Mouse (Mus musculus): Measurements from ENCODE around the gene Stx2. TPM values are rescaled to one million over a fixed set of nuclear protein-coding genes. Genes with fewer than 3 reads are reported as not detected.
"Not testable (repeated sequence)": the region's sequence is repeated elsewhere in the genome, so short reads cannot be mapped to it uniquely, and the experiment has no call there.

Stx2 gene
- total RNA-seq, 2 experiments from 2014 or later = 17.8 to 21.8 TPM

- TF ChIP-seq CTCF (IDR thresholded peaks at IDR 0.05) = peak; percentile 55
- H3K27ac ChIP-seq = no peak overlapping the region
- intact Hi-C loops (cut with DNase I) = no loop called here
- no peak overlapping the region for H3K4me3 ChIP-seq
- DNase-seq (ENCODE audit: extremely low spot score in 1 of 2, low spot score in 2 of 2) = no peak
These were observed 32.1 kb downstream of the Stx2 start for GRCm38 (mm10) chr5:128976266-128976665.

DNA sequence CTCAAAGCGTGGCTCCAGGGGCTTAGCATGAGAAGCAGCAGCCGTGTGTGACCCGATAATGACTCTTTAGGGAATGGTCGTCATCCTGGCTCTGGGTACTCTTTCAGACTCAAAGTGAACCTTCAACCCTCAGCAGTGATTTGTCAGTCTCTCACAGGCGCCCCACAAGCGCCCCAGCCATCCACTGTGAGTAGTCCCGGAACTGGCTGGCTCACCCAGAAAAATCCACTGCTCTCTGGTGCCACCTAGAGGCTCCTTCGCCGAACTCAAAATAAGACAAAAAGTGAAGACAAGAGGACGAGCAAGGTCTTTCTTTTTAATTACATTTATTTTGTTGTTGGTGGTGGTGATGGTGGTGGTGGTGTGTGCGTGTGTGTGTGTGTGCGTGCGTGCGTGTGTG is 37.1 kb downstream of the Stx2 start:
- no peak overlapping the region for H3K4me3 ChIP-seq
- intact Hi-C loops (cut with DNase I) = loop anchor here (2.0 to 5.0 kb wide), 3 partner anchors 164 to 444 kb away; no protein-coding TSS in a partner anchor
- H3K27ac ChIP-seq = no peak overlapping the region
- peak; percentile 73 to 85 for DNase-seq (ENCODE audit: extremely low spot score in 1 of 2, low spot score in 2 of 2)
- peak; percentile 76 for TF ChIP-seq CTCF (IDR thresholded peaks at IDR 0.05)

- intact Hi-C loops (cut with DNase I) = loop anchor here (2.0 to 5.0 kb wide), 3 partner anchors 164 to 444 kb away; no protein-coding TSS in a partner anchor
- Histone ChIP-seq H3K27ac (no peak overlapping the region), H3K4me3 (no peak overlapping the region)
- DNase-seq (ENCODE audit: extremely low spot score in 1 of 2, low spot score in 2 of 2) = no peak
- TF ChIP-seq CTCF (IDR thresholded peaks at IDR 0.05) = no peak
These were observed 37.5 kb downstream of the Stx2 start for GRCm38 (mm10) chr5:128970878-128971277.

DNA sequence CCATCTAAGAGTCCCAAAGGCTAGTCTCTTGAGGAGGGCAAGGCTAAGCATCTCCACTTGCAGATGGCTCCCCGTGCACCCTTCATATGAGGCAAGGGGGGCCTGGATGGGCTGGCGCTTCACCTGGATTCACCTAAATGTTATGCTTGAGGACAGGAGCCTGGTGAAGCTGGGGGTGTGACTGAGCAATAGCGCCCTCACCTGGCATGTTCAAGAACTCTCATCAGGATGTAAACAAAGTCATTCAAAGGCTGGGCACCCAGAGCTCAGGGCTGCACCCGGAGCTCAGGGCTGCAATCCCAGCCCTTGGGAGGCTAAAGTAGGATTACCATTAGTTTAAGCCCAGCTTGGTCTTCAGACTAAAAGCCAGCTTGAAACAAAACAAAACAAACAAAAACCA is 44.0 kb downstream of the Stx2 start:
- DNase-seq (ENCODE audit: extremely low spot score in 1 of 2, low spot score in 2 of 2) = no peak
- intact Hi-C loops (cut with DNase I) = no loop called here
- Histone ChIP-seq H3K4me3 (no peak overlapping the region), H3K27ac (no peak overlapping the region)
- TF ChIP-seq CTCF (IDR thresholded peaks at IDR 0.05) = peak; percentile 46

DNA sequence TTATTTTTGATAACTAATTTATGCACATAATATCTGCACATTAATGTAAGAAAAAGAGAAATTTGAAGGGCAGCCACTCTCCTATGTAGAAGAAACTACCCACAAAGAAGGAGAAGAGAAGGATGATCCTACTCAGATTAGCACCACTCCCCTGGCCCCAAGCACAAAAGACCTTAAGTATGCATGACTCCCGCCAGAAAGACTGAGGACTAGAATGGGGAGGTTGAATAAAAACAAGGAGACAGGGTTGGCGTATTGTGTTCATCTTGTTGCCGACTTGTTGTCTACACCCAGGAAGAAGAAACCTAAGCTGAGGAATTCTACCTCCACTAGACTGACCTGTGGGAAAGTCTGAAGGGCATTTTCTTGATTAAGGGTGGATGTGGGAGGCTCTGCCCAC is 49.5 kb downstream of the Stx2 start:
- Histone ChIP-seq H3K4me3 (no peak overlapping the region), H3K27ac (no peak overlapping the region)
- no peak for TF ChIP-seq CTCF (IDR thresholded peaks at IDR 0.05)
- intact Hi-C loops (cut with DNase I) = no loop called here
- no peak for DNase-seq (ENCODE audit: extremely low spot score in 1 of 2, low spot score in 2 of 2)

DNA sequence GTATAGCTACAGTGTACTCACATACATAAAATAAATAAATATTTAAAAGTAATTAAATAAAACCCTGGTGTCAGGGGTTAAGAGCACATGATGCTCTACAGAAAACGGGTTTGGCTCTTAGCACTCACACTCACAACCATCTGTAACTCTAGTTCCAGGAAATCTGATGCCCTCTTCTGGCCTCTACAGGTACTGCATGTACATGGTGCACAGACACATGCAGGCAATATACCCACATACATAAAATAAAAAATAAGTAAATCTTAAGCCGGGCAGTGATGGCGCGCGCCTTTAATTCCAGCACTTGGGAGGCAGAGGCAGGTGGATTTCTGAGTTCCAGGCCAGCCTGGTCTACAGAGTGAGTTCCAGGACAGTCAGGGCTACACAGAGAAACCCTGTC is 54.0 kb downstream of the Stx2 start:
- DNase-seq (ENCODE audit: extremely low spot score in 1 of 2, low spot score in 2 of 2); intact Hi-C loops (cut with DNase I); H3K4me3 ChIP-seq; H3K27ac ChIP-seq: not testable (repeated sequence)
- peak; percentile 57 for TF ChIP-seq CTCF (IDR thresholded peaks at IDR 0.05)

GRCm38 (mm10) chr5:128953278-128954070 is 54.9 kb downstream of the Stx2 start, which contains the start of gene Rimbp2:
Rimbp2 (minus strand) TSS chr5:128953486.
- TF ChIP-seq CTCF (IDR thresholded peaks at IDR 0.05) = peak; percentile 27
- intact Hi-C loops (cut with DNase I) = loop anchor here (2.0 kb wide), 1 partner anchor 145 kb away; no protein-coding TSS in a partner anchor
- peak; percentile 62 to 65 for DNase-seq (ENCODE audit: extremely low spot score in 1 of 2, low spot score in 2 of 2)
- Histone ChIP-seq H3K4me3 (peak within 1 kb of the TSS; percentile 74), H3K27ac (peak within 1 kb of the TSS; percentile 93)

DNA sequence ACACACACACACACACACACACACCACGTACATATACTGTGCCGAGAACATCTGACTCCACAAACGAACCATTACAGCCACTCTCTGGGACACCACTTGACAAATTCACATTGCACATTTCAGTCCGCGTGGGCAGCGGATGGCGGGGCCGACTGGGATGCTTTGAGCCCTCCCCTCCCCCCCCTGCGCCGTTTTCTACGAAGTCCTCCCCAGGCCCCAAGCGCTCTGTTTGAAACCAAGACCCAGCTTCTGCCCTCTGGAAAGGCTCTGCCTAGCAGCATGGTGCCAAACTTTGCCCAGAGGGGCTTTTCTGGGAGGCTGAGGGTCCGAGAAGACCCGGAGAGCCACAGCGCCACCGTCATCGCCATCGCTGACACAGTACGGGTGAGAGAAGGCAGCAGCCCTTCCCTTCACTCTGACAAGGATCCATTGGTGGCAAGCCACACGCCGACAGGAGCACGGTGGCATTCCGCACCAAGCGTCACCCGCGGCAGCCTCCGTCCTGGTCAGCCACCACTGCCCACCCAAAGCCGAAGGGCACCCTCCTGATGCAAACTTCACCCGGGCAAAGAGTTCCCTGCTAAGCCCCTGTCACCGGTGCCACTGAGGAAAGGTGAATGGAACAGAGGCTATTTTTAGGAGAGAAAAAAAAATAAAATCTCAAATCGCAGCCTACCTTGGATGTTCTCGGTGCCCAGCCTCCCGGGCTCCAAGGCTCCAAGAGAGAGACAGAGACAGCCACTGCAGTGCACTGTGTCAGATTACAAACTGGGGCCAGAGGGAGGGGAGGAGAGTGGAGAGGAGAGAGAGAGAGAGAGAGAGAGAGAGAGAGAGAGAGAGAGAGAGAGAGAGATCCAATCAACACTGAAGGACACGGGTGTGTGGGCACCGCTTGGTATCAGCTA is 55.8 kb downstream of the Stx2 start:
- no peak for TF ChIP-seq CTCF (IDR thresholded peaks at IDR 0.05)
- peak overlapping the region; percentile 93 for H3K27ac ChIP-seq
- DNase-seq (ENCODE audit: extremely low spot score in 1 of 2, low spot score in 2 of 2) = peak; percentile 50 to 65
- peak overlapping the region; percentile 74 for H3K4me3 ChIP-seq
- intact Hi-C loops (cut with DNase I) = loop anchor here (1.0 to 2.0 kb wide), 2 partner anchors 105 to 144 kb away; no protein-coding TSS in a partner anchor

DNA sequence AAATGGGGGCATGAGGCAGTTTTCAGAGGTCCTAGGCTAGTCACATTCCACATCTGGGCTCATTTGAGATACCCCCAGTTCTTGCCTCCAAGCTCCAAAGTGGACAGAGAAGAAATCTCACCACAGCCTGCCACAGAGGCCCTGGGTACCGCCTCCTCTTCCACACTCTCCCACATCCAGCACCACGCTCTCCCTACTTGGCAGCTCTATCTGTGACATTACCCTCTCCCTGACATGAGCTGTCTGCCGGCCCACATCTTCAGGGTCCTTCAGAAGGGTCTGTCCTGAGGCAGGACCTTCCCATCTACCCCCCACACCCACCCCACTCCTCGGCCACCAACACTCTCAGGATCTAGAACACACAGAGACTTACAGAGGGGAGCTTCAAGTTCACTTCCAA is 56.9 kb downstream of the Stx2 start:
- intact Hi-C loops (cut with DNase I) = no loop called here
- H3K27ac ChIP-seq = peak overlapping the region; percentile 28
- peak overlapping the region; percentile 74 for H3K4me3 ChIP-seq
- TF ChIP-seq CTCF (IDR thresholded peaks at IDR 0.05) = no peak
- DNase-seq (ENCODE audit: extremely low spot score in 1 of 2, low spot score in 2 of 2) = no peak

GRCm38 (mm10) chr5:128947093-128947492 is 61.3 kb downstream of the Stx2 start:
- intact Hi-C loops (cut with DNase I) = no loop called here
- TF ChIP-seq CTCF (IDR thresholded peaks at IDR 0.05) = peak; percentile 53
- no peak overlapping the region for H3K4me3 ChIP-seq
- no peak for DNase-seq (ENCODE audit: extremely low spot score in 1 of 2, low spot score in 2 of 2)
- no peak overlapping the region for H3K27ac ChIP-seq

GRCm38 (mm10) chr5:128940436-128940835 is 67.9 kb downstream of the Stx2 start:
- no peak for TF ChIP-seq CTCF (IDR thresholded peaks at IDR 0.05)
- intact Hi-C loops (cut with DNase I) = no loop called here
- H3K27ac ChIP-seq = no peak overlapping the region
- no peak overlapping the region for H3K4me3 ChIP-seq
- DNase-seq (ENCODE audit: extremely low spot score in 1 of 2, low spot score in 2 of 2) = no peak

Measured in left cerebral cortex, adult 2 months (tissue).